Mouse (Mus musculus) brain, embryonic 18.5 days (tissue): ENCODE results near the gene Ing5.
"Not testable (repeated sequence)": the region's sequence is repeated elsewhere in the genome, so short reads cannot be mapped to it uniquely, and the experiment has no call there.

Experiments used
- DNase-seq: peaks from one replicate; pipeline ENCODE4 v3.0.0-alpha.2; 2012; ENCODE audit warnings: low read depth, low spot score

Ing5 gene

DNA sequence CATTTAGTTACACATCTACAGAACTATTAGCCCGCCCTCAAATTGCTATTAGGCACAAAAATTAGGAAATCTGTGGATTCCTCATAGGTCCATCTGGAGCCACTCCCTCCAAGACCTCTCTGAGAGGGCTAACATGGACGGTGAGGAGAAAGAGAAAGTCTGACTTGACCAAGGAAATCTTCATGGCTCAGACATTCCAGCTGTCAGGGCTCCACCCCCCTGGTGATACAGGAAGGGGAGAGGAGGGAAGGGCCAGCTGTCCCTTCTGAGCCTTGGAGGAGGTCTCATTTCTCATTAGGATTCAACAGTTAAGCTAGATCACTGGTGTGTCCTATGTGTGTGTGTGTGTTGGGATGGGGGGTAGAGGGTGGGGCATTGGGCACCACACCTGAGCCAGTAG, 57.3 kb downstream of the Ing5 start, which contains the start of gene Gal3st2:
Gene Gal3st2, plus strand, starts transcription at position 259 of the 400 bp plus-strand sequence.
- not testable (repeated sequence) for DNase-seq
